Mouse (Mus musculus): Measurements from ENCODE around the gene Dlg2. TPM values are rescaled to one million over a fixed set of nuclear protein-coding genes. Genes with fewer than 3 reads are reported as not detected.

Gene Dlg2
- total RNA-seq, 1 experiment from 2014 or later: 2.2 TPM

GRCm38 (mm10) chr7:91045742-91046098 is 569.2 kb downstream of the Dlg2 start:
- no peak for ATAC-seq (ENCODE audit: extremely low read depth, insufficient number of reproducible peaks, low FRiP score, poor library complexity, severe bottlenecking)

DNA sequence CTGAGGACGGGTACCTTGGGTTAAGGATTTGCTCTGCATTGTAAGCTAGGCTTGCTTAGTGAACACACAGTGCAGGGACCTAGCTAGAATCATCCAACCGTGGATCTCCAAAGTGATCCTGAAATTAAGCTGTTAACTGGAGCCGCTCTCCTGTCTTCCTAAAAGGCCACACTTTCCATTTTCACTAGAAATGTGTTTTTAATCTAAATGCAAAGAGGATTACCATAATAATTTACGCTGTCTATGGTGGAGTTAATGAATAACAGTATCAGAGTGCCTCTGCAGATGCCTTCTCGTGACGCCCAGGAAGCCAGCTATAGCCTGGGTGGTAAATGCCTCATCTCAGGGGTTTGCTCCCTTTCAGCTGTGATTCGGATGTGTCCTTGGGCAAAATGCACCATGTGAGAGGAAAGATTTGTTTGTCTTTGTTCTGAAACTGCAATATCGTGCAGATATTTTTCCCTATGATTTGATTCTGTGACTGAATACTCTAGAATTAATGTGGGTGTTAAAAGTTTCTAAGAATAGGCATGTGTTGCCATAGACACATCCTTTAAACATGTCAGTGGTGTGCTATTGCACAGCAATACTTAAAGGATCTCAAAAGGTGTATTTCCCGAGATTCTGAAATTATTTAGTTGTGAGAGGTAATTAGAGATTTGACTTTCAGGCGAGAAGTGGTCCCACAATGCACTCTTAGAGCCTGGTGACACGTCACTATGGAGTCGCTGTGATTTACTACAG is 587.0 kb downstream of the Dlg2 start:
- no peak for ATAC-seq (ENCODE audit: extremely low read depth, insufficient number of reproducible peaks, low FRiP score, poor library complexity, severe bottlenecking)

DNA sequence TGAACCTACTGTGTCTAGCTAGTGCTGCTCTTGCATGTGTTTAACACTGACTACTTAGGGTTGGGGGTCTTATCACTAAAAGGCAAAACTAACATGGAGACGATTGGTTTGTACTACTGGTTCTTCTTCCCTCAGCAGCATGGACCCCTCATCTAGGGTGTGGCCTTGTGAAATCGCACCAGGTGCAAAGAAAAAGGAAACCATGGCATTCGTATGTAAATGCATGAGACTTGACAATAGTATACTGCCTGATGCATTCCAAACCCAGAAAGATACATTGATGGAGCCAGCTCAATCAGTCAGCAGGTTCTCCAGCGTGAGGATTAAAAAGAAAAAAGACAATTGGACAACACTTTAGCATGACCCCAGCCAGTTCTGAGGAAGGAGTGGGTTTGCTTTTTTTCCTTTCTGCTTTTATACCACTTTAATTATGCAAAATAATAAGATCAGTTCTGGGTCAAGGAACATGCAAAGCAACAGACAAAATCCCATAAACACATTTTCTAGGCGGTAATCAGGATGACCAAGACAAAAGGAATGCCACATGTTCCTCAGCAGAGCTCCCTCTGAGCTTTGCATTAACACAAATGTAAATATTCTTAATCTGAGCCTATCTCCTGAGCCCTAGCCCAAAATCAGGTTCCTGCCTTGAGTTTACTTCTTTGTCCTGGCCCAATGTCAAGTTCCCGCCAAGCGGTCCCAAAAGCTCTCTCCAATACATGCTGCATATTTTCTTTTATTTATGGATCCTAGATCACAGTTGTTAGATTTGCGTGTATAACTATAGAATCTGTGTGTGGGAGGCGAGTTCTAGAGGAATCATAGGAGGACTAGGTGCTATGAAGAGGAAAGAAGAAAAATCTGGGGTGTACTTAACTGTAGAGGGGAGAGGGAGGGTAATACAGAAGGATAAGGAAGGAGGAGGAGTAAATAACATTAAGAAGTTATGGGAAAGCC is 595.6 kb downstream of the Dlg2 start:
- no peak for ATAC-seq (ENCODE audit: extremely low read depth, insufficient number of reproducible peaks, low FRiP score, poor library complexity, severe bottlenecking)

DNA sequence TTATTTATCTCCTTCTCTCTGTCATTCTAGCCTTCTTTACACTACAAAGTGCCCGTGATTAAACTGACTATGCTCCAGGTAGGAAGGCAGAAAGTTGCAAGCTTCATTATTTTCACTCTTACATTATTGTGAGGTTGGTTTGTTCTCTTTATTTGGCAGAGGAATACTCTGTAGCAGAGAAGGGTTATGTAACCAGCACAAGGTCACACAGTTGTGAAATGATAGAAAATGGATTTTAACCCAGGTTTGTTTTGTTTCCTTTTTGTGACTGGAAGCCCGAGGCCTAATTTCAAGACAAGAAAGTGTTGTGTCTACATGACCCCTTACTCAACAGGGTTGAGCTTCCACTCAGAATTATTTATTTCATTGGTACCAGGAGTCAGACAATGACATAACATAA is 609.6 kb downstream of the Dlg2 start:
- ATAC-seq (ENCODE audit: extremely low read depth, insufficient number of reproducible peaks, low FRiP score, poor library complexity, severe bottlenecking): no peak

GRCm38 (mm10) chr7:91089211-91089930 is 612.9 kb downstream of the Dlg2 start:
- no peak for ATAC-seq (ENCODE audit: extremely low read depth, insufficient number of reproducible peaks, low FRiP score, poor library complexity, severe bottlenecking)

- no peak for ATAC-seq (ENCODE audit: extremely low read depth, insufficient number of reproducible peaks, low FRiP score, poor library complexity, severe bottlenecking)
Observed at GRCm38 (mm10) chr7:91090317-91090829, 613.9 kb downstream of the Dlg2 start.

DNA sequence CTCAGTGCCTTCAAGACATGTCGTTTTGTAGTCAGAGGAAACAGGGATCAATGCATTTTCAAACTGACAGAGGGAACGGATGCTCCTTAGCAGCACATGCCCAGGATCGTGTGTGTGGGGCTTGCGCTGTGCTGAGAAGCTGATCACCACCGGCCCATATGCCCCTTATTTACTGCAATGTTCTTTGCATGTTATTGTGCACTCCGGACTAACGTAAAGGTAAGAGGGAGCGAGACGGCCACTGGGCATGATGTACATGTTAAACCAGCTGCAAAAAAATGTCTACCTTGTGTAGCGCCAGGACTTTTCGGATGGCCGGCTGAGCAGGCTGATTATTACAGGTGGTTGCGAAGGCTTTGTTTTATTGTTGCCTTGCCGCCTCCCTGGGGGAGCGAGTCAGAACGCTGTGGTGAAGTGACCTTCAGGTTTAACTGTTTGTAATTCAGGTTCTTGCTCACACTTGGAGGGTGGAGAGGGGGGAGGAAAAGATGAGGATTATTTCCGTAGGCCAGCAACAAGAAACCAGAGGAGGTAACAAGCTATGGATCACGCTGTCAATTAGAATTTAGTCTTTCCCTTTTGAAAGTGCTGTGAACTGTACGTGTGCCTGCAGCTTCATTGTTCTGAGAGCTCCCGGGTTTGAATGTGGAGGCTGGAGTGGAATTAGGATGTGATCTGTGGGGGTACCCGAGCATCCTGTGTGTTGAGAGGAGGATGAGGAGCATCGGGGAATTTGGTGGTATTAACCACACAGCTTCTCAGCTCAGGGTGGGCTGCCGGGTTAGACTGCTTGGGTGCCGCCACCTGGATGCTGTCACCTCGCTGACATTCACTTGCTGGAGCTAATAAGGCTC is 614.6 kb downstream of the Dlg2 start:
- ATAC-seq (ENCODE audit: extremely low read depth, insufficient number of reproducible peaks, low FRiP score, poor library complexity, severe bottlenecking): no peak

DNA sequence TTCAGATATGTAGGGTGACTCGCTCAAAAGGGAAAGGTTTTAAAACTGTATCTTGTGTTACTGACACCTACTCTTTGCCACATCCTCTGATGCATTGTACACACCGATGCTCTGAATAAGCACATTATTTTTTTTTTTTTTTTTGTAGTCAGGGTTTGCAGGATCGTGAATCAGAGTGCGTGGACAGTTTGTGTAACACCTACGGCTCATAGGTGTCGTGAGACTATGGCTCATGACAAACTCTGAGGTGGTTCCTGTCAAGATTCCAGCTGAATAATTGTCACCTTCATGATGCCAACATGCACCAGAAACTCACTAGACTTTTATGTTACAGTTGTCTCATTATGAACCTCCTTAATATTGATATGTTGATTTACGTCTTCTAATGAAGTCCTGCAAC is 620.0 kb downstream of the Dlg2 start:
- ATAC-seq (ENCODE audit: extremely low read depth, insufficient number of reproducible peaks, low FRiP score, poor library complexity, severe bottlenecking): no peak

- ATAC-seq (ENCODE audit: extremely low read depth, insufficient number of reproducible peaks, low FRiP score, poor library complexity, severe bottlenecking): no peak
Observed at GRCm38 (mm10) chr7:91098521-91098920, 622.0 kb downstream of the Dlg2 start.

DNA sequence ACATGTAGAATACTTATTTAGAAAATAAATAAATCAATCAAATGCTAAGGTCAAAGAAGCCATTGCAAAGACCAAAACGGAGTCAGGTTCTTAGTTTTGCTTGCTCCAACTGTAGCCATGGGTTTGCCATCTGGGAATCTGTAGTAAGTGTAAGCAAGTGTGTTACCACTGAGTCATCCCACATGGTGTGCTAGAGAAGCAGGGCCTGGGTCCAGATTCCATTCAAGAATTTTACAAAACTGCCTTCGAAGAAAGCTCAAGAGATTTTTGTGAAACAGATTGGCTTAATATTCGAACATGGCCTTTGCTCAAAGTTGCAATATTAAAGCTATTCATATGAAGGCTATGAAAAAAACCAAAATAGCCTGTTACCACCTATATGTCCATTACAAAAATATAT is 633.1 kb downstream of the Dlg2 start:
- no peak for ATAC-seq (ENCODE audit: extremely low read depth, insufficient number of reproducible peaks, low FRiP score, poor library complexity, severe bottlenecking)

DNA sequence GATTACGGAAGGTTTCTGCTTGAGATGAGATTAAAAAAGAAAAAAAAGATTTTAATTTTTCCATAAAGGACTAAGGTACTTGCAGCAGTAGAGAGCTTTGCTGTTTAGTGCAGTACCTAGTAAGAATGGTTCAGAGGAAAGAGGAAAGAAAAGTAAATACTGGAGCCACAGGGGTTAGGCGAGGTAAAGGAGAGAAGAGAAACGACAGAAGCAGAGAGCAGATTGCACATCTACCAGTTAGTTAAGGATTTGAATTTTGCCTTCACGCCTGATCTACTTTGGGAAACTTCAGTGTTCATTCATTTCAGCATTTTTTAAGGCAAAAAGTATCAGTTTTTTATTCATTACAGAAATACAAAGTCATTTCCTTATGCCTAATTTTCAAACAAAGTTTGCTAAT is 655.7 kb downstream of the Dlg2 start:
- ATAC-seq (ENCODE audit: extremely low read depth, insufficient number of reproducible peaks, low FRiP score, poor library complexity, severe bottlenecking): no peak

- no peak for ATAC-seq (ENCODE audit: extremely low read depth, insufficient number of reproducible peaks, low FRiP score, poor library complexity, severe bottlenecking)
Observed at GRCm38 (mm10) chr7:91154096-91154495, 677.6 kb downstream of the Dlg2 start.

GRCm38 (mm10) chr7:91159144-91159543 is 682.7 kb downstream of the Dlg2 start:
- ATAC-seq (ENCODE audit: extremely low read depth, insufficient number of reproducible peaks, low FRiP score, poor library complexity, severe bottlenecking): no peak

DNA sequence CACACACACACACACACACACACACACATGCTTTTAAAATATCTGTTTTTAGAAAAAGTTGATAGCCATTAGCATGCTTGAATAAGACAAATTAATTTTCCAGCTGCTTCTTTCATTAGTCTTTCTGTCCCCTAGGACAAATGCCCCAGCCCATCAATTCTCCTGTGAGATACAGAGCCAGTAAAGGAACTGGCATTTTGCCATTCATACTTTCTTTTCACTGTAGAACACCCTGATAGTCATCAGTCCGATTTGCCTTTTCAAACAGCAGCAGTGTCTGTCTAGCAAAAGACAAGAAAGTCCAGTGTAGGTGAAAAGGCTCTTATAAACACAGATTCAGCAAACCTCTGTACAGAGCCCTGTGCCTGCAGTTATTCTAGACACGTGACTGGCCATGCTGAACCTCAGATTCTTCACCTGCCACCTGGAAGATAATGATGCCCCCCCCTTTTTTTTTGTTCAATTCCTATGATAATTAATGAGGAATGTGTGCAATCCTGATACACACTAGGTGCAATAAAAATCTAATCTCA is 685.2 kb downstream of the Dlg2 start:
- no peak for ATAC-seq (ENCODE audit: extremely low read depth, insufficient number of reproducible peaks, low FRiP score, poor library complexity, severe bottlenecking)

GRCm38 (mm10) chr7:91173560-91173959 is 697.1 kb downstream of the Dlg2 start:
- no peak for ATAC-seq (ENCODE audit: extremely low read depth, insufficient number of reproducible peaks, low FRiP score, poor library complexity, severe bottlenecking)

DNA sequence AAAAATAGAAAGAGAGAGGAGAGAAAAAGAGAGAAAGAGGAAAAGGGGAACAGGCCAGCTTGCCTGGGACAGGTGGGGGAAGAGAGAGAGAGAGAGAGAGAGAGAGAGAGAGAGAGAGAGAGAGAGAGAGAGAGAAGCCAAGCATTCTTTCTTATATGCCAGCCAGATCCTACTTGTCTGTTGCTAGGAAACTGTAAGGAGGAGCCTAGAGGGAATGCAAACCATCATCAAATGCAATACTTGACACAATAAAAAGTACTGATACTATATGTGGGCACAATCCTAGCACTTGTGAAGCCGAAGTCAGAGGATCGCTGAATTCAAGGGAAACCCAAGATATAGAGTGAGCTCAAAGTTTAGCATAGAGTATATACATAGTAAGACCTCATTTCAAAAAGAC is 711.7 kb downstream of the Dlg2 start:
- no peak for ATAC-seq (ENCODE audit: extremely low read depth, insufficient number of reproducible peaks, low FRiP score, poor library complexity, severe bottlenecking)

- no peak for ATAC-seq (ENCODE audit: extremely low read depth, insufficient number of reproducible peaks, low FRiP score, poor library complexity, severe bottlenecking)
Observed at GRCm38 (mm10) chr7:91199372-91199771, 722.9 kb downstream of the Dlg2 start.

GRCm38 (mm10) chr7:91208083-91208852 is 731.8 kb downstream of the Dlg2 start:
- ATAC-seq (ENCODE audit: extremely low read depth, insufficient number of reproducible peaks, low FRiP score, poor library complexity, severe bottlenecking): no peak

Data from neutrophil, adult 5-6 weeks (primary cell).